10 mouse cellular contexts compared by ENCODE assay signal in the genomic region with DNA sequence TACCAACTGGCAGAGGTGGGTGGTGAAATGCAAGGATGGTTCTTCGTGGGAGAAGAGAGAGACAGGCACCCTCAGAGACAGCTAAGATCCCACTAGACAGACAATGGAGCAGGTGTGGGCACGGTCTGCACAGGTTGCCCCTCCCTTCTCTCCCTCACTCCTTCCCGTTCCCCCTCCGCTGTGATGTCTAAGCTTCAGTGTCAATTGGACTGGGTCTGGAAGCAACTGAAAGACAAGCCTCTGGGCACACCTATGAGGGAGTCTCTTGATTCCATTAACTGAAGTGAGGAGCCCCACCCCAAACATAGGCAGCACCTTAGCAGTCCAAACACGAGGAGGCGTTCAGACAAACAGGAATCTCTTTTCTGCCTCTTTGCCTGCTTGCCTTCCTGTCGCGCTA.
"Had no signal": no experiment of that assay in that cellular context is flagged by ENCODE, and none has a peak within 500 bp of the region (broad histone marks: within the 10 kb centered on the region; RNA-seq: fewer than 3 reads in every experiment).

No protein-coding gene starts in this region.

- H3K9me3 ChIP-seq: limb, embryonic 12.5 days; stomach, embryonic 15.5 days had no signal

- DNase-seq: kidney, adult 11 months; kidney, postnatal 10 days; lung, adult 2 months; lung, postnatal 36 days; right cerebral cortex, postnatal 14 days; thymus, postnatal 4 days had no signal

- H3K4me2 ChIP-seq: limb, embryonic 12.5 days; stomach, embryonic 15.5 days had no signal

- ATAC-seq: lung, postnatal 0 days had no signal

- H3K27me3 ChIP-seq: limb, embryonic 12.5 days; stomach, embryonic 15.5 days had no signal

- H3K4me3 ChIP-seq: limb, embryonic 12.5 days; stomach, embryonic 15.5 days had no signal

- H3K9ac ChIP-seq: limb, embryonic 12.5 days; liver, embryonic 14.5 days; stomach, embryonic 15.5 days had no signal

- H3K36me3 ChIP-seq: limb, embryonic 12.5 days; stomach, embryonic 15.5 days had no signal

- H3K27ac ChIP-seq: limb, embryonic 12.5 days; liver, embryonic 14.5 days; stomach, embryonic 15.5 days had no signal

- H3K4me1 ChIP-seq: limb, embryonic 12.5 days; stomach, embryonic 15.5 days had no signal
